Mouse (Mus musculus) myocyte (in vitro differentiated cells): ENCODE measurements at regions not wholly inside any gene's neighbourhood (a gene's known extent, or its start where the extent isn't known, plus 50 kb on each side); places are given as distances from the start of the nearest gene placed in this dataset.

Experiments used
- E2F4 ChIP-seq: IDR thresholded peaks from one replicate; pipeline ENCODE4 v1.6.1; 2011; ENCODE audit warnings: mild to moderate bottlenecking, control low read depth, moderate library complexity; ENCODE audit not compliant: insufficient read depth
- MAX ChIP-seq: IDR thresholded peaks from one replicate; pipeline ENCODE4 v1.6.1; 2011; ENCODE audit warnings: low read depth, mild to moderate bottlenecking, control low read depth
- MYOD1 ChIP-seq, 3 experiments: IDR thresholded peaks; one replicate each; pipeline ENCODE4 v1.6.1; 2011; ENCODE audit warnings: control low read depth in 2 of 3, low read depth in 2 of 3, mild to moderate bottlenecking in 2 of 3, moderate library complexity in 1 of 3; ENCODE audit not compliant: insufficient read length in 2 of 3, control insufficient read depth in 1 of 3
- MYOG ChIP-seq, 3 experiments: IDR thresholded peaks; one replicate each; pipeline ENCODE4 v1.6.1; 2011; ENCODE audit warnings: control low read depth in 2 of 3, low read depth in 2 of 3, mild to moderate bottlenecking in 2 of 3; ENCODE audit not compliant: insufficient read length in 2 of 3, control insufficient read depth in 1 of 3, insufficient read depth in 1 of 3
- POLR2A ChIP-seq: IDR thresholded peaks from one replicate; pipeline ENCODE4 v1.6.1; 2011; ENCODE audit warnings: low read depth, mild to moderate bottlenecking, control low read depth, moderate library complexity; ENCODE audit not compliant: insufficient read length
- POLR2AphosphoS2 ChIP-seq: IDR thresholded peaks from one replicate; pipeline ENCODE4 v1.6.1; 2011; ENCODE audit warnings: low read depth, control low read depth; ENCODE audit not compliant: insufficient read length
- TCF12 ChIP-seq: IDR thresholded peaks from one replicate; pipeline ENCODE4 v1.6.1; 2011; ENCODE audit warnings: mild to moderate bottlenecking, control low read depth; ENCODE audit not compliant: poor library complexity, insufficient read depth, severe bottlenecking
- USF1 ChIP-seq: IDR thresholded peaks from one replicate; pipeline ENCODE4 v1.6.1; 2011; ENCODE audit warnings: low read depth, mild to moderate bottlenecking, control low read depth, moderate library complexity

DNA sequence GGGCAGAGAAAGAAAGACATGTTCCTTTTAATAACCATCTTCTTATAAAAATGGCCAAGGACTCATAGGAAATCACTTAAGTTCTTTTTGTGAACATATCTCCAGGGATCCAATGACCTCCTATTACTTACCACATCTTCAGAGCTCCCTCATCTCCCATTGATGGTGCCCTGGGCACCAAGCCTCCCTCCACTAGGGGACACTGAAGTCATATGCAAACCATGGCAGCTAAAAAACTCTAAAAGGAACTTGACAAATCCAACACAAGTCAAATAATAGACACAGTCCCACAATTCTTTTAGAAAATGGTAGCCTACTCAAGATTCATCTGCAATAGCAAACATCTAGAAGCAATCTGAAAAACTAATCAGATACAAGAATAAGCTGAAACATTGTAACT is 167.2 kb upstream of the Igf1 start:
- no peak for TF ChIP-seq POLR2A
- TF ChIP-seq POLR2AphosphoS2: no peak
- TF ChIP-seq USF1: no peak
- no peak for TF ChIP-seq TCF12
- TF ChIP-seq MAX: no peak
- no peak for TF ChIP-seq MYOG (IDR thresholded peaks at IDR 0.05; ENCODE audit: control insufficient read depth in 1 of 3, insufficient read depth in 1 of 3, insufficient read length in 2 of 3, low read depth in 2 of 3)
- TF ChIP-seq E2F4: no peak
- TF ChIP-seq MYOD1 (IDR thresholded peaks at IDR 0.05; ENCODE audit: control insufficient read depth in 1 of 3, insufficient read length in 2 of 3, low read depth in 2 of 3): no peak
